Mouse (Mus musculus) cerebellum, adult 2 months (tissue): ENCODE measurements around the gene Alkbh6. TPM values are rescaled to one million over a fixed set of nuclear protein-coding genes. Genes with fewer than 3 reads are reported as not detected.

ENCODE experiments used
- DNase-seq, 2 experiments: peaks; one replicate each; pipeline ENCODE4 v3.0.0; 2021
- H3K27ac ChIP-seq: fragments of 200-500 bp; 2 replicates; pipeline ENCODE4 v1.5.1; 2012; ENCODE audit warnings: low read length, control low read depth, inconsistent platforms; ENCODE audit not compliant: insufficient read depth
- H3K27me3 ChIP-seq: fragments of 200-500 bp; 2 replicates; pipeline ENCODE4 v1.6.1; 2012; ENCODE audit warnings: inconsistent platforms, mild to moderate bottlenecking, low read length, moderate library complexity; ENCODE audit not compliant: control insufficient read depth, insufficient read depth
- H3K4me1 ChIP-seq: fragments of 200-500 bp; 2 replicates; pipeline ENCODE4 v1.6.1; 2011; ENCODE audit warnings: low read length; ENCODE audit not compliant: control insufficient read depth, insufficient read depth
- H3K4me3 ChIP-seq: fragments of 200-500 bp; replicated peaks from 2 replicates; pipeline ENCODE3; 2011; ENCODE audit warnings: mild to moderate bottlenecking, low read depth, low read length, control low read depth; ENCODE audit not compliant: insufficient read depth
- CTCF ChIP-seq: fragments of 200-500 bp; IDR thresholded peaks from 2 replicates; pipeline ENCODE4 v1.5.1; 2011; ENCODE audit warnings: low read depth, mild to moderate bottlenecking, control low read depth, low read length, moderate library complexity, borderline replicate concordance; ENCODE audit not compliant: insufficient read depth
- POLR2A ChIP-seq: fragments of 200-500 bp; IDR thresholded peaks from 2 replicates; pipeline ENCODE4 v1.6.1; 2011; ENCODE audit warnings: low read length, control low read depth, borderline replicate concordance; ENCODE audit not compliant: insufficient read depth
- WGBS: fragments of 180-500 bp; shearing (Covaris S2); methylation state at CpG from one replicate; pipeline ENCODE4 v1.1.7; 2018; 5-methylcytosine and 5-hydroxymethylcytosine counted together
- polyA plus RNA-seq: library from polyadenylated mRNA; depleted of rRNA; stranded (reverse); fragments of >200 nt; gene quantifications from 2 replicates; pipeline ENCODE4 v1.2.3, GENCODE M21; 2012

The Alkbh6 gene
- polyA plus RNA-seq, 1 experiment, result 197 TPM

DNA sequence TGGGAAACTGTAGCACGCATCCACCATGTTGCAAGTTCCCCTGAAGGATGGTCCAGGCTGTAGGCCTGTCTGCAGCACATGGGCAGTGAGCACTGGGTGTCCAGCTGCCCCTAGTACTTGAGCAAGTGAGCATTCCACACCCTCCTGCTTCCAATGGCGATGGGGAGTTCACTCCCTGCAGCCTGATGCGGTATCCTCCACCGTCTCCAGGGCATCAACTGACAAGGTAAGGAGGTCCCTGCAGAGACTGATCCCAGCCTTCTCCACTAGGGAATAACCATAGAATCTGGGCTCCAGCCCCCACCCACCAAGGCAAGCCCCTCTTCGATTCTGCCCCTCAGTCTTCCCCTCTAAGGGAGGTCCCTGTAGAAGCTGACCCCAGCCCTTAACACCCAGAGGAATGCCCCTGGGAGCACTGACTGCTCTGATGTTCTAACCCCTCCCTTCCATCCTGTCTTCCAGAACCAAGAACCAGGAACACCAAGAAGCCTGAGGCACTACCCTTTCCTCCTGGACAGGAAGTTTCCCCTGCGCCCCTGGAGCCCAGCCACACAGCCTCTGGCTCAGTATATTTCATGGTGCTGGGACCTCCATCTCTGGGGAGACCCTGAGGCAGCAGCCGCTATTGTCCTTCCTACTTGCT is 19.3 kb upstream of the Alkbh6 start:
- H3K27me3 ChIP-seq, result no peaks in the 10 kb centered on the region
- WGBS, result 72% methylated on average over 7 of the region's 7 CpGs
- H3K4me1 ChIP-seq, result peaks cover 38% of the 10 kb centered on the region
- no peak overlapping the region for H3K4me3 ChIP-seq
- H3K27ac ChIP-seq, result peak overlapping the region; percentile 24; the same call in 1 of the 2 replicates
- TF ChIP-seq CTCF (no peak), POLR2A (no peak)
- peak; percentile 26 to 31 for DNase-seq

DNA sequence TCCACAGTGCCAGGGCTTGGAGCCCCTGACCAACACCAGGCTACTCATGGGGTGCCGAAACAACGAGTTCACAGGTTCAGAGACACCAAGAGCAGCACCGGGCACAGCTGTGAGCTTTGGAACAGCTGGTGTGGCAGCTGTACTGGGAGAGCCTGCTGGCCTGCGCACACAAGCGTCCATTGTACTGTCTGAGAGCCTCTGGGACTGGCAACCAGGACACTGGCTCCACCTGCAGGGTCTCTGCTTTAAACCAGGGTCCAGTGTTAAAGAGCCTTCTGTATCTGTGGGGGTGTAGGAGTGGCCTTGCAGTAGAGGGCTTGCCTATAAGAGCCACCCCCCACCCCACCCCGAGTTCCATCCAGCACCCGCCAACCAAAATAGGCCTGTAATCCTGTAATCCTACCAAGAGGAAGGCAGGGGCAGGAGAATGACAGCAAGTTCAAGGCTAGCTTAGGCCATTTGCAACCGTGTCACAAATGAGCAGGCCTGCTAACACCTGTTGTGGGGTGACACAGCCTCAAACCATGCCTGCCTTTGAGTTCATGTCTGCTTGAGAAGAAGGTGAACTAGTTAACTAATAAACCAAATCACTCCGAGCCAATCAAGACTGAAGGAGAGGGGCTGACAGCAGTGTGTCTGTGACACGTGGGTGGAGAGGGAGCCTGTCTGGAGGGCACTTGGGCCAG is 18.7 kb upstream of the Alkbh6 start:
- peaks cover 43% of the 10 kb centered on the region for H3K4me1 ChIP-seq
- 62% methylated on average over 10 of the region's 10 CpGs for WGBS
- H3K4me3 ChIP-seq, result no peak overlapping the region
- peak overlapping the region; percentile 96 for H3K27ac ChIP-seq
- H3K27me3 ChIP-seq, result no peaks in the 10 kb centered on the region
- peak; percentile 36 to 39 for DNase-seq
- no peak for TF ChIP-seq POLR2A
- TF ChIP-seq CTCF, result no peak

DNA sequence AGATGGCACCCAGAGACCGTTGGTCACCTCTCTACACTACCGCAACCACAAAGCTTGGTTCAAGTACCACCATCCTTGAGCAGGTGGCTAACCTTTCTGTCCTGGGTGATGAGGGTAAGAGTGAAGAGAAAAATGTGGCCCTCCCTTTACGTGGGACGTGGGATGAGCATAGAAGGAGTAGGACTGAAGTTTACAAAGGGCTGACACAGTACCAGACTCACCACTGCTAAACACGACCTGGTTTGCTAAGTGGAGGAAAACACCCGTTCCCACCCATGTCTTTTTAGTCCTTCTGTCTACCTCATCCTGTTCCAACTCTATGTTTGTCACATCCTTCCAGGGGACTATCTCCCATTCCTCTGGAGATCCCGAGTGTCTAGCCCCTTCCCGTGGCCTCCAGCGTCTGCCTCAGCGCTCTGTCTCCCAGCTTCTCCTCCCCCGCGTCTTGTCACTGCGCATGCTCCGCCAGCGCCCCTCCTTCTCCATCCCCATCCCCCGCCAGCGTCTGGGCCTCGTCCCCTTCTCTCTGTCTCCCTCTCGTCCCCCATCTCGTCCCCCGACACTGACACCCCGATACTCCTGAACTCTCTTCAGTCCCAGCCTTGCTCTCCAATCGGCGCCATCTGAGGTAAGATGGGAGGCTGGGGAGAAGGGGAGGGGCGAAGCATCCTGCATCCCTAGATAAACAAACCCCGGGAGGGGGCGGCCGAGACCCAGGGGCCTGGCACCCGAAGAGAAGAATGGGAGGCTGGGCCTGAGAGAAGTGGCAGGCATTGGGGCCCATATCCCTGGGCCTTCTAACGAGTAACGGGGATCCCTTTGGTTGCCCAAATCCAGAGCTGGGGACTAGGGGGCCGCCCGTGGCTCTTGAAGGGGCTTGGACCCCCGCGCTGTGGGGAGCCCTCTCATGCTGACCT is 17.0 kb upstream of the Alkbh6 start, which contains the start of gene Clip3:
TSS of gene Clip3 (plus strand) at position 514 of the 917 bp plus-strand sequence.
- no peaks in the 10 kb centered on the region for H3K27me3 ChIP-seq
- H3K4me3 ChIP-seq, result peak within 1 kb of the TSS; percentile 100
- WGBS, result 4% methylated on average over 35 of the region's 35 CpGs
- TF ChIP-seq CTCF, result no peak
- peak; percentile 99 for TF ChIP-seq POLR2A
- peak within 1 kb of the TSS; percentile 96 for H3K27ac ChIP-seq
- peak; percentile 91 to 94 for DNase-seq
- peaks cover 48% of the 10 kb centered on the region for H3K4me1 ChIP-seq

DNA sequence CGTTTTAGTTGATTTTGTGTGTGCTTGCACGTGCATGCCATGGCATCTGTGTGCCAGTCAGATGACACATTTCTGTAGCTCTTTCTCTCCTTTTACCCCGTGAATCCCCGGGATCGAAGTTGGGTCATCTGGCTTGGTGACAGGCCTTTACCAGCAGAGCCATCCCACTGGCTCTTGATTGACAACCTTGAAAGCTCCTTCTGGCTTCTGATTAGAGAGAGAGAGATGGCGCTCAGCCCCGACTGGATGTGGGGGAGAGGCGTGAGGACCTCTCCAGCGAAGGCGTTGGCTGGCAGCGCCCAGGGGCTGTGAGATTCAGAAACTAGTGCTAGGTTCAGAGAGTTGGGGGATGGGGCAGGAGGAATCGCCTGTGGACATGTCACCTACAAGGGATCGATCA is 14.7 kb upstream of the Alkbh6 start:
- peak overlapping the region; percentile 97 for H3K27ac ChIP-seq
- no peaks in the 10 kb centered on the region for H3K27me3 ChIP-seq
- peaks cover 41% of the 10 kb centered on the region for H3K4me1 ChIP-seq
- peak overlapping the region; percentile 45 for H3K4me3 ChIP-seq
- no peak for TF ChIP-seq CTCF
- no peak for TF ChIP-seq POLR2A
- WGBS, result 5% methylated on average over 13 of the region's 13 CpGs
- DNase-seq, result peak in 1 of 2 experiments; percentile 64

DNA sequence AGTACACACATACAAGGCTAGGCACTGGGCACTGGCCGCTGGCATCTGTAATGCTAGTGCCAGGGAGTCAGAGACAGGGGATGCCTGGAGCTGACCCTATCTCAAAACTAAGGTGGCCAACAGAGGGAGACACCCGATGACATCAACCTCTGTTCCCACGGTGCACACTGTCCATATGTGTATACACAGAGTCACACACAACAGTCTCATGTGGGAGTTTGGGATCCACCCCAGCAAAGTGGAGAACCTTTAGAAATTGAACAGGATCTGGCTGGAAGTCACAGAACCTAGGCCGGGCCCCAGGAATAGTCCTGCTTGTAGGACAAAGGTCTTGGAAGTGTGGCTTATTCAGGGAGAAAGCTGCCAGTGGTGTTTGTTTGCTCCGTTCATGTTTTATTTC is 14.2 kb upstream of the Alkbh6 start:
- peak overlapping the region; percentile 45 for H3K4me3 ChIP-seq

DNA sequence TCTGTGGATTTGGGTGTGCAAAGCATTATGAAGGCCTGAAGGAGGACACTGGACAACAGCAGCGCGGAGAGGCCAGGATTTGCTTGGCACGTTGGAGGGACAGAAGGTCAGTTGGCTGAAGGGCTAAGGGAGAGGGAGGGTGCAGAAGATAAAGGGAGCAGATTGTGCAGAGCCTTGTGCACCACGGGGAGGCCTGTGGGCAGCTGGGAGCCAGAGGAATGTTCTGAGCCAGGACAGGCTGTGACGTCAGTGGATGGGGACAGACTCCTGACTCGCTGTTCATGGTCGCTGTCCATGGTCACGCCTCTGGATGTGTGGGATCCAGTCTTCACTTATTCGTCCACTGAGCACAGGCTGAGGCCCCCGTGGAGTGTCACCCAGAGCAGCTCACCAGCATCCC is 13.4 kb upstream of the Alkbh6 start:
- peak overlapping the region; percentile 40 for H3K4me3 ChIP-seq
- H3K27ac ChIP-seq, result peak overlapping the region; percentile 97
- TF ChIP-seq CTCF, result 0 out of 2 replicates have a peak, but pooled peaks have one; percentile 9
- no peak for TF ChIP-seq POLR2A
- DNase-seq, result peak; percentile 95 to 98
- H3K4me1 ChIP-seq, result peaks cover 38% of the 10 kb centered on the region
- WGBS, result 2% methylated on average over 10 of the region's 10 CpGs
- H3K27me3 ChIP-seq, result no peaks in the 10 kb centered on the region

More for the DNA sequence above, 14.2 kb upstream of the Alkbh6 start:
- peak; percentile 50 to 57 for DNase-seq
- TF ChIP-seq CTCF (no peak), POLR2A (no peak)
- WGBS, result 17% methylated on average over 5 of the region's 5 CpGs
- H3K27ac ChIP-seq, result peak overlapping the region; percentile 97
- H3K27me3 ChIP-seq, result no peaks in the 10 kb centered on the region
- H3K4me1 ChIP-seq, result peaks cover 38% of the 10 kb centered on the region

DNA sequence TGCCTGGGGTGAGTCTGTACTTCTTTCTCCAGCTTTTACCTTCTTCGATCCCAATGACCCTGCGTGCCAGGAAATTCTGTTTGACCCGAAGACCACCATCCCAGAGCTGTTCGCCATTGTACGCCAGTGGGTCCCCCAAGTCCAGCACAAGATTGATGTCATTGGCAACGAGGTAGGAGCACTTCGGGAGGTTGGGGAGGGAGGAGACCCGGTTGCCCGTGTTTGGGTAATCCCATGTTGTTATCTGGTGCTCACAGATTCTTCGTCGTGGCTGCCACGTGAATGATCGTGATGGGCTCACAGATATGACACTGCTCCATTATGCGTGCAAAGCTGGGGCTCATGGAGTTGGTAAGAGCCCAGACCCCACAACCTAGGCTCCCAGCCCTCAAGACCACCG is 11.7 kb upstream of the Alkbh6 start:
- H3K4me1 ChIP-seq, result peaks cover 30% of the 10 kb centered on the region
- H3K27me3 ChIP-seq, result no peaks in the 10 kb centered on the region
- 92% methylated on average over 15 of the region's 15 CpGs for WGBS
- TF ChIP-seq POLR2A (no peak), CTCF (no peak)
- no peak overlapping the region for H3K4me3 ChIP-seq
- peak in 1 of 2 experiments; percentile 32 for DNase-seq
- no peak overlapping the region for H3K27ac ChIP-seq
